Mouse (Mus musculus): ENCODE measurements around the gene Gpr83. TPM values are rescaled to one million over a fixed set of nuclear protein-coding genes. Genes with fewer than 3 reads are reported as not detected.

The Gpr83 gene
- 0.23 and 0.32 TPM in 2 replicates for polyA plus RNA-seq (2016; fragmentation: Nextera tagmentation; extraction: Ambion mirVana)

DNA sequence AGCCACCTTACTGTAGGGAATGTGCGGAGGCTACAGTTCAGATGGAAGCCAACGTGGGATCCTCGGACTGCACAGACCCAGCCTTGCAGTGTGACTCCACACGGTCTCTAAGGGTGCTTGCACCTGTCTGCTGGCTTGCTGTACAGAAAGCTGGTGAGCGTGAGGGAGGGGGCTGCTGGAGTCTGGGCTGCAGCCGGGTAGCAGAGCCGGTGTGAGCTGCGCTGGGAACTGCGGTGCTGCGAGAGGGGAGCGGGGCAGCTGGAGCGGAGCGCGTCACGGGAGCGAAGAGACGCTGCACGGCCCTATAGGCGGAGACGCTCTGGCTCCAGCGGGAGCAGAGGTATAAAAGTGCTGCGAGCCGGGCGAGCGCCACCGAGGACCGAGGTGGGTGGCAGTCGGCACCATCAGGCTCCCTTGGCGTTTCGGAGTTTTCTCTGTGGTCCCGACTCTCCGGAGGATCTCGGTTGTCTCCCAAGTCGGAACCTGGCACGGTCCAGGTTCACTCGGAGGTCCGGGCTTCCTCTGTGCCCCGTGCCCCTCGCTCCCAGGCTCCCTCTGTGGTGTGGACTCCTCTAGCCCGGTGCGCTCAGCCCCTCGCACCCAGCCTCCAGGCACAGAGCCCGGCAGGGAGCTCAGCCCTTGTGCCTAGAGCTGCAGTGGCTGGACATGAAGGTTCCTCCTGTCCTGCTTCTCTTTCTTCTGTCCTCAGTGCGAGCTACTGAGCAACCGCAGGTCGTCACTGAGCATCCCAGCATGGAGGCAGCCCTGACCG lies at the start of gene Gpr83:
Gpr83 (plus strand) TSS at position 343 of the 772 bp plus-strand sequence.
- Histone ChIP-seq H3K27ac (replicated peaks) (no peak within 1 kb of the TSS), H3K4me3 (peak within 1 kb of the TSS; percentile 60), H3K36me3 (replicated peaks) (no peaks in the 10 kb centered on the region), H3K9me3 (no peaks in the 10 kb centered on the region), H3K4me1 (peaks cover 13% of the 10 kb centered on the region), H3K27me3 (replicated peaks; ENCODE audit: low read depth, poor library complexity, severe bottlenecking) (peaks cover 72% of the 10 kb centered on the region)
- WGBS = 3% methylated on average over 47 of the region's 47 CpGs
- DNase-seq (ENCODE audit: low spot score) = peak; percentile 72

DNA sequence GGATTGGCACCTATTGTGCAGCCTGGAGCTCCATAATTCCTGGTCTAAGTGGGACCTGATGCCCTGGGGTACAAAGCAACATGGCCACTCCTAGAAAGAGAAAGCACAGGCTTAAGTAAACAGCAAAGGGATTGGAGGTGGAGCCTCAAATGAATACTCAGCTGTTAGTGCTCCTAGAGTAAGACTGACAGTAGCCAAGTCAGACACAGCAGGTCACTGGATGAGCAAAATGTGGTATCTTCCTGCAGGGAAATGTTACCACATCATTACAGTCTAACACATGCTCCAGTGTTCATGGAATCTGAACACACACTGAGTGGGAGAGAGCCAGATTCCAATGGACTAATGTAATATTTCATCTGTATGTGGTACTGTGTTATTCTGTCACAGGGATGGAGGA lies 38.6 kb upstream of the Gpr83 start:
- H3K27me3 ChIP-seq (replicated peaks; ENCODE audit: low read depth, poor library complexity, severe bottlenecking) = no peaks in the 10 kb centered on the region
- H3K36me3 ChIP-seq (replicated peaks) = peaks cover 93% of the 10 kb centered on the region

DNA sequence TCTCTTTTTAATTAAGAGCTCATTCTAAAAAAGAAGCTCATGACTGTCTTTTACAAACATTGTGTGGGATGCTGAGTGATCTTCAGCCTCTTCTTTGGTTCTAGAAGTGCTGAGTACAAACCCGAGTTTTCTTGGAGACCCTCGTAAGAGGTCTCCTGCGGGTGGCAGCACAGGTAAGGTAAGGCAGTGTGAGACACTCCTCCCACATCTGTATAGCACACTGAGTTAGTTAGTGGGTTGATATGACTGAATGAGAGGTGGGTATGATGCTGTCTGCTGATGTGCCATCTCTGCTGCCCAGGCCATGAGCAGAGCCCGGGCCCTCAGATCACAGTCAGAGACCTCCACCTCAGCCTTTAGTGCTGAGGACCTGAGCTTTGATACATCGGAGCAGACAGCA lies 35.2 kb upstream of the Gpr83 start:
- peaks cover 89% of the 10 kb centered on the region for H3K36me3 ChIP-seq (replicated peaks)
- H3K4me3 ChIP-seq = no peak overlapping the region
- WGBS = 90% methylated on average over 5 of the region's 5 CpGs

More for the DNA sequence above, 38.6 kb upstream of the Gpr83 start:
- no peak overlapping the region for H3K27ac ChIP-seq (replicated peaks)
- H3K4me1 ChIP-seq = no peaks in the 10 kb centered on the region
- no peak for DNase-seq (ENCODE audit: low spot score)
- no peak overlapping the region for H3K4me3 ChIP-seq
- no peaks in the 10 kb centered on the region for H3K9me3 ChIP-seq

DNA sequence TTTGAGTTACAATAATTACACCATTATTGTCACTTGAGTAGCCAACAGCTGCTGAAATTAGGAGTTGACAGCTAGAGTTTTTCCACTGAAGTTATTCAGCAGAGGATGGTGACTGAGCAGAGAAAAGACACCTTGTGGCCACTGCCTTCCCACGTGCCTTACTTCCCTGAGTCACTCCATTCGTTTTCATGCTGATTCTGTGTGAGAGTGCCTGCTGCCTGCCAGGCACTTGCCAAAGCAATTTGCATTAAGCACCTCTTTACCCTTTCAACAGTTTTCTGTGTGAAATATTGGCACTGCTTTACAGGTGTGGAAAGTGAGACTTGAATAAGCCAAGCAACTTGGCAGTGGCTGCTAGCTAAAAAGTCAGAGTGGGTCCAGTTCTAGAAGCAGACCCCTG lies 32.1 kb upstream of the Gpr83 start:
- Histone ChIP-seq H3K36me3 (replicated peaks) (peaks cover 87% of the 10 kb centered on the region), H3K27me3 (replicated peaks; ENCODE audit: low read depth, poor library complexity, severe bottlenecking) (no peaks in the 10 kb centered on the region), H3K27ac (replicated peaks) (no peak overlapping the region), H3K9me3 (no peaks in the 10 kb centered on the region), H3K4me1 (no peaks in the 10 kb centered on the region), H3K4me3 (no peak overlapping the region)
- 88% methylated on average over 2 of the region's 2 CpGs for WGBS
- no peak for DNase-seq (ENCODE audit: low spot score)

More for the DNA sequence above, 35.2 kb upstream of the Gpr83 start:
- Histone ChIP-seq H3K27ac (replicated peaks) (no peak overlapping the region), H3K4me1 (no peaks in the 10 kb centered on the region), H3K9me3 (no peaks in the 10 kb centered on the region), H3K27me3 (replicated peaks; ENCODE audit: low read depth, poor library complexity, severe bottlenecking) (no peaks in the 10 kb centered on the region)
- no peak for DNase-seq (ENCODE audit: low spot score)

DNA sequence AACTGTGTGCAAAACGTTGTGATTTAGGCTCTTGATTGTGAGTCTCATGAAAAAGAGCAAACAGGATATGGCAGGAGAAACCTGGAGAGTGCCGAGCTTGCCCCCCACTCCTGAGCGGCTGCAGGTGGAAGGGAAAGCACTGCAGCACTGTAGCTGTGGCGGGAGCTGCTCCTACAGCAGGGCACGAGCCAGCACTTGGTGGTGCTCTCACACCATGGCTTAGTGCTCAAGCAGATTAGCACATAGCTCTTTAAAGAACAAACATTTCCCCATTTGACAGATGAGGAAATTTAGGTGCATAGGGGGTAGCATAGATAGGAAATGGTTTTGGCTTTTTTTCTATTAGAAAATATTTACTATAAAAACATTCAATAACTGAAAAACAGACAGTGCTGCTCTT lies 28.0 kb upstream of the Gpr83 start:
- no peak for DNase-seq (ENCODE audit: low spot score)
- Histone ChIP-seq H3K27me3 (replicated peaks; ENCODE audit: low read depth, poor library complexity, severe bottlenecking) (no peaks in the 10 kb centered on the region), H3K36me3 (replicated peaks) (peaks cover 90% of the 10 kb centered on the region), H3K27ac (replicated peaks) (no peak overlapping the region), H3K4me1 (no peaks in the 10 kb centered on the region), H3K9me3 (no peaks in the 10 kb centered on the region), H3K4me3 (no peak overlapping the region)
- WGBS = 81% methylated on average over 5 of the region's 5 CpGs

DNA sequence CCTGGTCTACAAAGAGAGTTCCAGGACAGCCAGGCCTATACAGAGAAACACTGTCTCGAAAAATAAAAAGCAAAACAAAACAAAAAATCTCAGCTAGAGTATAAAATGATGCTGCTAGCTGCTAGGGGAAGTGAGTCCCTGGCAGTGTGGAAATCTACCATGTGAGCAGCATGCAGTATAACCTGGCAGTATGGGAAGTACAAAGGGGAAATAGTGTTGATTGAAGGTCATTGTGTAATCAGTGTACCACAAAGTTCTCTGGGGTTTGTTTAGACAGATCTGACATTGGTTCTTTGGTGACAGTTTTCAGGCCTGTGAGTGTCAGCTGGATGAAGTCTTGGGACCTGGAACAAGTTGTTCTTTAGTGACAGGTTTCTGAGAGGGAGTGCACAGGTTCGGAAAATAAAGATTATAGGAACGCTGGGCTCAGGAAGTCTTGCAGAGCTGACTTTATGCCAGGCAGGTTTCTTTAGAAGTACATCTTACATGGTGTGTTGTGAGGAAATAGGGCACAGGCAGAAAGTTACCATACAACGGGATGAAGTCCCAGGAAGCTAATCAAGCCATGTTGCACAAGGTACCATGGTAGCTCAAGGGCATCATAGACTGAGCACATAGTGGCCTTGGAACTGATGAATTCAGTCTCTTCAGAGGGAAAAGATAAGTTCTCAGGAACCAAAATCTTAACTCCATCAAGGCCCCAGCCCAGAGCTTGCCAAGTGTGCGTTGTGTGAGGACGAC lies 24.5 kb upstream of the Gpr83 start:
- no peak overlapping the region for H3K27ac ChIP-seq (replicated peaks)
- no peaks in the 10 kb centered on the region for H3K9me3 ChIP-seq
- no peaks in the 10 kb centered on the region for H3K4me1 ChIP-seq
- H3K27me3 ChIP-seq (replicated peaks; ENCODE audit: low read depth, poor library complexity, severe bottlenecking) = no peaks in the 10 kb centered on the region
- 92% methylated on average over 6 of the region's 6 CpGs for WGBS
- H3K36me3 ChIP-seq (replicated peaks) = peaks cover 67% of the 10 kb centered on the region
- no peak overlapping the region for H3K4me3 ChIP-seq
- no peak for DNase-seq (ENCODE audit: low spot score)

DNA sequence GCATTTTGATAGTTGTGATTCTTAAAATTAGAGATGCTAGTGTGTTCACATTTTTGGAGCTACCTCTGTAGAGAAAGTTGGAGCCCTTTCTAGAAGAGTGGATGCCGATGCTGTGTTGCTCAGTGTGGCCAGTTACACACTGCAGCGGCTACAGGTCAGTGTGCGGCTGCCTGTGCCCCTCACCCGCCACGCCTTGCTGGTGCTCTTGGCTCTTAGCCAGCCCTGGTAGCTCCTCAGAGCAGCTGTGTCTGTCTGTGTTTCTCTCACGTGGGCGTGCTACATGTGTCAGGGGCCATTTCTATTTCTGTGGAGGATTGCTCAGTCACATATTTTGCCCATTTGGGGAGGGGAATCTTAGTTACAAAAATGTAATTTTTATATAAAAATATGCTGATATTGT lies 20.5 kb upstream of the Gpr83 start:
- H3K36me3 ChIP-seq (replicated peaks) = peaks cover 27% of the 10 kb centered on the region
- no peak overlapping the region for H3K4me3 ChIP-seq
- WGBS = 80% methylated on average over 7 of the region's 7 CpGs
- no peaks in the 10 kb centered on the region for H3K27me3 ChIP-seq (replicated peaks; ENCODE audit: low read depth, poor library complexity, severe bottlenecking)
- H3K27ac ChIP-seq (replicated peaks) = no peak overlapping the region
- no peaks in the 10 kb centered on the region for H3K4me1 ChIP-seq
- no peaks in the 10 kb centered on the region for H3K9me3 ChIP-seq
- DNase-seq (ENCODE audit: low spot score) = no peak

DNA sequence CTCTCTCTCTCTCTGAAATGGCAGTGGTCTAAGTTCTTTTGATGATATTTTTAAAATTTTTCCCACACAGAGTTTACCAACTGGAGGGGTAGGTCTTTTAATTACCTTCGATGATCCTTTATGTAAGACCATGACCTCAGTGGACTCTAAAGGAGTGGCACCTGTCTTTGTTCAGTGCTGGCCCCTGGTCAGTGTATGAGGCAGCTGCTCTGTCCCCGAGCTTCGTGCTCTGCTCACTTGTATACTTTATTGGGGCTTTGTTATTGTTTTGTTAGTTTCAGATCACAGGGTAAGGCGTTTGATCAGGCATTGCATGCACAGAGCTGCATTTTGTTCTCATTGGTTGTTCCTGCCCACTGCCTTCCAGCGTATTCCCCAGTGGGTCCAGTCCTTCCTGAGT lies 20.0 kb upstream of the Gpr83 start:
- WGBS = 73% methylated on average over 5 of the region's 5 CpGs
- H3K4me1 ChIP-seq = no peaks in the 10 kb centered on the region
- H3K27me3 ChIP-seq (replicated peaks; ENCODE audit: low read depth, poor library complexity, severe bottlenecking) = no peaks in the 10 kb centered on the region
- peaks cover 22% of the 10 kb centered on the region for H3K36me3 ChIP-seq (replicated peaks)
- H3K9me3 ChIP-seq = no peaks in the 10 kb centered on the region
- H3K27ac ChIP-seq (replicated peaks) = no peak overlapping the region
- H3K4me3 ChIP-seq = no peak overlapping the region
- DNase-seq (ENCODE audit: low spot score) = no peak

DNA sequence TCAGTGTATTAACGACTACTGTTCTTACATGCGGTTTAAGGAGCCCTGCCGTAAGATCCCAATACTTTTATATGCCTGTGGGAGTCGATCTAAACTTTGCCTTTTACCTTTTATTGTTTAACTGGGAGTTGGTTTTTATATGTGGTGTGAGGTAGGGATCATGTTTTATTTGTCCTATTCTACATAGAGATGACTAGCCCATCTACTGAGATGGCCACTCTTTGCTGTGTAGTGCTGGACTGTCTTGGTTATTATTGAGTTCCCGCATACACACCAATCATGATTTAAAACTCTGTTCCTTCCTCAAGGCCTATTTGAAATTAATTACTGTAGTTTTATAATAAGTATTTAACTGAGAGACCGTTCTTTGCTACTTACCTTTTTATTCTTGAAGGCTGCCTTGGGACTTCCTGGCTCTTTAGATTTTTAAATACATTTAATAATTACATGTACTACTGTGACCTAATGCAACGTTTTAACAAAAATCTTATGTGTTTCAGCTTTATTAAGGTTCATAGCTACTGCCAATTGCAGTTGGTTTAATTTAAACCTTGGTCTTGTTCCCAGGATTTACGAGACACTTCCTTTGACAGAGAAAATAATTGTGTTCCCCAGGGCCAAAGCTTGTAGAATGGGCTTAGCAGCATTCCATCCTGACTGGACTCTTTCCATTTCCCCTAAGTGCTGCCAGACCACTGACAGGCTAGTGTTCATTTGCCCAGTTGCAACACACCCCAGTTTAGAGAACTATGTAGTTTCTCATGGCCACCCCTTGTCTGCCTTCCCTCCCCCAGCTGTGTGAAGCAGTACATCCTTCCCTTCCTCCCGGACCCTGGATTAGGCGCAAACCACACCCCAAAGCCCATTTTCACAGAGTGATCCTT lies 17.9 kb upstream of the Gpr83 start:
- DNase-seq (ENCODE audit: low spot score) = no peak
- Histone ChIP-seq H3K36me3 (replicated peaks) (peaks cover 5% of the 10 kb centered on the region; the same call in 1 of the 2 replicates), H3K27me3 (replicated peaks; ENCODE audit: low read depth, poor library complexity, severe bottlenecking) (no peaks in the 10 kb centered on the region), H3K4me1 (no peaks in the 10 kb centered on the region), H3K27ac (replicated peaks) (no peak overlapping the region), H3K4me3 (no peak overlapping the region), H3K9me3 (no peaks in the 10 kb centered on the region)
- 86% methylated on average over 10 of the region's 10 CpGs for WGBS

DNA sequence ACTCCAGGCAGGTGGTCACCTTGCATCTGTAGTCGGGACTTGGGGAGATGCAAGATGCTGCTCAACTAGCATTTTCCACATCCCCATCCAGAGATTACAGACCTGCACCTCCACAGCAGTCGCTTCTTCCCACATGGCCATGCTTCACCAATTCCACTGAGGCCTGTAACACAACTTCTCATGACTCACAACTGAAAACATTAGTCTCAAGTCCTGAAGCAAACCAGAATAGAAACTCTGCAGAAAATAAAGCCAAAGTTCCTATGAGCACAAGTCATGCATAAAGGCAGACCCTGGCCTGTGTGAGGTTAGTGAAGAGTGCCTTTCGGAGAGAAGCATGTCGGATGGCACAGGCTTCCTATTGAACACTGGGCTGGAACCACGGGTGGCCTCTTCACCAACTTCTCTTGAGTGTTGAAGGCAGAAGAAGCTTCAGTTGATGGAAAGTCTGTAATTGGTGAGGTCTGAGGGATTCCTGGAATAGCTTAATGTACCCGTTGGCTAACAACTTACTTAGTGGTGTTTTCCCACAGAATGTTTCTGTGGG lies 16.6 kb upstream of the Gpr83 start:
- 90% methylated on average over 6 of the region's 6 CpGs for WGBS
- Histone ChIP-seq H3K4me1 (no peaks in the 10 kb centered on the region), H3K9me3 (no peaks in the 10 kb centered on the region), H3K27me3 (replicated peaks; ENCODE audit: low read depth, poor library complexity, severe bottlenecking) (no peaks in the 10 kb centered on the region), H3K27ac (replicated peaks) (no peak overlapping the region), H3K4me3 (no peak overlapping the region), H3K36me3 (replicated peaks) (no peaks in the 10 kb centered on the region)
- DNase-seq (ENCODE audit: low spot score) = no peak

DNA sequence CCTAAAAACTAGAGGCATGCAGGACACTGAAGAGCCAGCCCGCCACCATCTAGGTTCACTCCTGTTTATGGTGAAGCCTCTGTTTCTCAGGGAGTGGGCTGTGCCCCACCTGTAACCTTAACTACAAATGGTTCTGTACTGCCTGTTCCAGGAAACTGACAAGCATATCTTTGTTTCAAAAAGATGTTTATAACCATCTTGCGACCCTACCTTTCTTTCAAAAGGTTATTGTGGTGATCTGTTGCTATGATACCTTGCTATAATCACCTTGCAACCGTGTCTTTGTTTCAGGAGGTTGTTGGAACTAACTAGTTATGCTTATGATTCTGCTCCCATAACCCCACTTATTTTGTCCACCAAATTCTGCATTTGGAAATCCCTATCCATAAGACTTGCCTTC lies 16.1 kb upstream of the Gpr83 start:
- Histone ChIP-seq H3K27ac (replicated peaks) (no peak overlapping the region), H3K4me3 (no peak overlapping the region), H3K36me3 (replicated peaks) (no peaks in the 10 kb centered on the region), H3K9me3 (no peaks in the 10 kb centered on the region), H3K27me3 (replicated peaks; ENCODE audit: low read depth, poor library complexity, severe bottlenecking) (no peaks in the 10 kb centered on the region), H3K4me1 (no peaks in the 10 kb centered on the region)
- DNase-seq (ENCODE audit: low spot score) = no peak
- 93% methylated on average over 3 of the region's 3 CpGs for WGBS

DNA sequence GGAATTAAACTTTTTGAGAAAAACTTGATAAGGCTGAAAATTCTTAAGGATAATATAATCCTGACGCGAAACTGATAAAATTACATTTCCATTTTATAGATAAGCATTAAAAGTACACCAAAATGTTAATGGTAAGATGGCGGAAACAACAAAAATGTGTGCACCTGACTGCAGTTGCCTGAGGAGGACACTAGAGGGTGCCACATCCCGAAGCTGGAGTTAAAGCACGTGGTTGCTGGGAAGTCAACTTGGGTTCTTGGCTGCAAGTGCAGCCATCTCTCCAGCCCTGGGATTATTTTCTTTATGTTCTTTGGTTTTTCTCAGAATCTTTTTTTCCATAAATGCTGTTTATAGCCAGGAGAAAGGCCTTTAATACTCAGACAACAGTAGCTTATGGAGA lies 13.6 kb upstream of the Gpr83 start:
- Histone ChIP-seq H3K4me3 (no peak overlapping the region), H3K36me3 (replicated peaks) (no peaks in the 10 kb centered on the region), H3K9me3 (peaks cover 3% of the 10 kb centered on the region; the same call in 1 of the 2 replicates), H3K27me3 (replicated peaks; ENCODE audit: low read depth, poor library complexity, severe bottlenecking) (no peaks in the 10 kb centered on the region), H3K27ac (replicated peaks) (no peak overlapping the region), H3K4me1 (no peaks in the 10 kb centered on the region)
- 49% methylated on average over 5 of the region's 5 CpGs for WGBS
- DNase-seq (ENCODE audit: low spot score) = peak; percentile 36
